Mouse (Mus musculus) ZHBTc4 (cell line): Measurements from ENCODE around the gene Calhm1.

Experiments used
- DNase-seq: peaks from one replicate; pipeline ENCODE4 v3.0.0-alpha.2; 2011; ENCODE audit warnings: low read depth, low spot score

Gene Calhm1

GRCm38 (mm10) chr19:47144154-47144553, at the start of gene Calhm1:
Gene Calhm1 (minus strand): TSS chr19:47144254.
- DNase-seq: no peak

DNA sequence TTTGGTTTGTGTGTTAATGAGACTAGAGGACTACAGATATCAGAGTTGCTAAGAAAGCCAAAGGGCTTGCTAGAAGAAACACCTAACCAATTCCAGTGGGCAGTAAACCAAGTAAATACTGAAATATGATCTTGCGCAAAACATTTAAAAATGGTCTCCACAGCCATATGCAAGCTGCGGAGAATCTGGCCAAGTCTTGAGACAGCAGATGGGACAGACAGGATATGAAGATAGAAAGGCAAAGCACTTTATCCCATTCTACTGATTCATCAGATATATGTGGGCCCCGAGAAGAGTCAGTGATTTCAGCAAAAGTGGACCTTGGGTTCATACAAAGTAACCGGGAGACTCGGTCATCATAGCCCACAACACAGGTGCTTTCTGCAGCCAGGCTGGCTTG, 48.1 kb upstream of the Calhm1 start:
- no peak for DNase-seq

GRCm38 (mm10) chr19:47188515-47189128, 44.6 kb upstream of the Calhm1 start:
- no peak for DNase-seq

DNA sequence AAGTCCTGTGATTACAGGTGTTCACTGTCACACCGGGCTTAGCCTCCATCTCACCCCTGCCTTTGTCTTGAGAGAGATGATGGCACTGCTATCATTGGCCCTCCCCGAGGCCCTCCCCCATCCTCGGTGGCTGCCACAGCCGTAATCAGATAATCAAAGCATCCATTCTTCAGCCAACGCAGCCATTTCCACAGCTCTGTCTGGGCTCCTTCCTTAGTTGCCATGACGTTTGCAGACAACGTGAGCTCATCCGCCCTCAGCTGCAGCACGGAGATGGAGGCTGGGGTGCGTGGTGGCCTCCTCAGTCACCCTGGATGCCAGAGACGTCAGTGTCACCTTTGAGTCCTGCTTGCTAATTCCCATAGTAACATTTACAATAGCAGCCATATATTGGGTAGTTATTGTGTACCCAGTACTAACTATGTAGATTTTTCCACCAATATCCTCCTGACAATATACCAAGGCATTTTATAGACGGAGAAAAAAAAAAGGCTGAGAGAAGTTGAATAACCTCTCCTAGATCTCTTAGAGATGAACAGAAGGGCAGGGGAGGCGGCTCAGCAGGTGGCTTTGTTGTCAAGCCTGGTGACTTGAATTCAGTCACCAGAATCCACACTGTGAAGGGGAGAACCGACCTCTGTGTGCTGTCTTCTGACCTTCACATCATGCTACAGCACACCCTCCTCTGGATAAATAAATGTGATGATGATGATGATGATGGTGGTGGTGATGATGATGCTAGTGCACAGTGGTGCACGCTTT, 42.6 kb upstream of the Calhm1 start:
- peak; percentile 30 for DNase-seq

GRCm38 (mm10) chr19:47184736-47185135, 40.7 kb upstream of the Calhm1 start:
- DNase-seq: no peak

DNA sequence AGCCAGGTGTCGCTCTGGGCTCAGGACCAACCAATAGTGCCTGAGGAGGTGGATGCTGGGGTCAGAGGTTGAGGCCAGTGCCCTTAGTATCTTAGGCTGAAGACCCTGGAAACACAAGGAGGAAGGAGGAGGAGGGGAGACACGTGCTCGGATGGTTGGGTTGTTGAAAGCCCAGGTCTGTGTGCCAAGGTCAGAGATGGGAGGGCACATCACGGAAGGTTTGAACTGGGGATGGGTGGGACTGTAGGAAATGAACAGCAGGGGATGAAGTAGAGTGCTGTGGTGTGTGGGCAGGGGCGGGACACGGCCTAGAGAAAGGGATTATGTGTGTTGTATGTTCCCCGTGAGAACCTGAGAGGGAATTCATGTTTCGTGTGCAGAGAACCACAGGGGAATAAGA, 40.2 kb upstream of the Calhm1 start:
- peak; percentile 52 for DNase-seq

- no peak for DNase-seq
These were observed 36.0 kb upstream of the Calhm1 start for GRCm38 (mm10) chr19:47180011-47180410.

GRCm38 (mm10) chr19:47179272-47179809, 35.3 kb upstream of the Calhm1 start:
- DNase-seq: peak; percentile 77

GRCm38 (mm10) chr19:47178431-47179271, 34.6 kb upstream of the Calhm1 start, which contains the start of gene Neurl1a:
Gene Neurl1a (plus strand): TSS chr19:47178820.
- peak; percentile 97 for DNase-seq

- peak; percentile 91 for DNase-seq
These were observed 33.9 kb upstream of the Calhm1 start for GRCm38 (mm10) chr19:47178001-47178400.

GRCm38 (mm10) chr19:47176916-47177505, 33.0 kb upstream of the Calhm1 start:
- no peak for DNase-seq

GRCm38 (mm10) chr19:47175472-47175871, 31.4 kb upstream of the Calhm1 start:
- no peak for DNase-seq

DNA sequence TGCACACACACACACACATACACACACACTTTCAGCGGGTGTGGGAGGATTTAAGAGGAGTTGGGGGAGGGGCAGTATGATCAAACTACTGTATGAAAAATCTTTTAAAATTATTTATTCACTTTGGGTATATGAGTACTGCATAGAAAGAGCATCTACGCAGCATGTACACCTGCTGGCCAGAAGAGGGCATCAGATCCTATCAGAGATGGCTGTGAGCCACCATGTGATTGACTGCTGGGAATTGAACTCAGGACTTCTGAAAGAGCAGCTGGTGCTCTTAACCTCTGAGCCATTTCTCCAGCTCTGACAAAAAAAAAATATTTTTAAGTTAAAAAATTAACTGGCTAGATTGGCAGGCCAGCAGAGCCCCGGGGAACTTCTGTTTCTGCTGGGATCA, 30.5 kb upstream of the Calhm1 start:
- DNase-seq: peak; percentile 60

GRCm38 (mm10) chr19:47168793-47169412, 24.8 kb upstream of the Calhm1 start:
- peak; percentile 89 for DNase-seq

DNA sequence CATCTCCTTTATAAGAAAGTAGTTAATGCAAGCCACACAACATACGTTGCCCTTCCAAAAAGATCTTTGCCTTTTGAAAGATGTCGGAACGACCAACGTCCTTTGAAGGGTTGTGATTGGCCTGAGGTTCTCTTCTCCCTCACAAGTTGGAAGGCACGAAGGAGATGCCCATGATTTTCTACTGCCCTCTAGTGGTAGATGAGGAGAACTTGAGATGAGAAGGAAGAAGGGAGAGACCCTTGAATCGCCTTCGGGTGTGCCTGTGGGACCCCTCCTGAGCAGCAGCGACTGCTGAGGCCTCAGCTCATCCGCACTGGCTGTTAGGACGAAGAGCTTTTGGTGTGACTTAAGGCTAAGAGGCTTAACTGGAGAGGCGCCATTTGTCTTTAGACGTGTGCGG, 24.2 kb upstream of the Calhm1 start:
- DNase-seq: peak; percentile 87

DNA sequence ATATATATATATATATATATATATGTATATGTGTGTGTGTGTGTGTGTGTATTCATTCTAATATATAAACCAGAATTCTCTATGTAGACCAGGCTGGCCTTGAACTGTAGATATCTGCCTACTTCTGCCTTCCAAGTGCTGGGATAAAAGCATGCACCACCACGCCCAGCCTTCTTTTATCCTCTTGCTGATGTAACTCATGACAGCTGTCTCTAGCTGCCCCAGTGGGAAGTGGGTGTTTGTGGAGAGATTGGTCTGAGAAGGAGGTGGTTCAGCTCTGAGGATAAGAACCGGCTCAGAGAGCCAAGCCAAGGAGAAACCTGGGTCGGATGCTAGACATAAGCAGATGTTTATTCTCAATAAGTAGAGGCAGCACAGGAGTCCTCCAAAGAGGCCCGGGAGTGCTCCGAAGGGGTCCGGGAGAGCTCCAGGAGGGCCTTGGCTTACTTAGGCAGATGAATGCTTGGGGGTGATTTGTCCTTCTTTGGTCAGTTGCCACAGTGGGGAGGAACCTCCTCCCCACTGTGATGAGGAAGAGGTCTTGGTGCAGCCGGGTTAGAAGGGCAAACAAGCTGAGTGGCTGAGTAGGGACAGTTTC, 23.7 kb upstream of the Calhm1 start:
- DNase-seq: no peak

GRCm38 (mm10) chr19:47166758-47167157, 22.7 kb upstream of the Calhm1 start:
- DNase-seq: no peak

DNA sequence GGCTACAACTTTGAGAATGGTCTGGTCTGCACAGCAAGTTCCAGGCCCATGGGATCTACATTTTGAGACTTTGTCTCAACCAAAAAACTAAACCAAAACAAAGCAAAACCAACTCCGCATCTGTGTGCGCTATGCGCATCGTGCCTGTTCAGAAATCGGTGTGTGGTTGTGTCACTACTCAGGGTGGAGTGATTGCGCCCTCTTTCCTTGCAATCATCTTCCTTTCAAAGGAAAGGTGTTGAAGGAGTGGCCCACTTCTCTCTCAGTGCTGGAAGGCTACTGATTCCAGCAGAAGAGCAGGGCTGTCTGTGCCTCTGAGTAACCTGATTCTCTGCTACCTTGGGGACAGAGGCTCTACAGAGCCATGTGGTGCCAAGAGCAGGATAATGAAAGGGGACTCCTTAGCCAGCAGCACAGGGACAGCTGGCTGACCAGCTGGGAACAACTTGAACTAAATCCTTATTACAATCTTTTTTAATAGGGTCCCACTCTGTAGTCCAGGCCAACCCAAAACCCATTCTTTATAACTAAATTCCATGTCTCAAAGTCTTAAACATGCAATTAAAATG, 19.2 kb upstream of the Calhm1 start:
- DNase-seq: peak; percentile 73

- no peak for DNase-seq
These were observed 17.6 kb upstream of the Calhm1 start for GRCm38 (mm10) chr19:47161669-47162068.

DNA sequence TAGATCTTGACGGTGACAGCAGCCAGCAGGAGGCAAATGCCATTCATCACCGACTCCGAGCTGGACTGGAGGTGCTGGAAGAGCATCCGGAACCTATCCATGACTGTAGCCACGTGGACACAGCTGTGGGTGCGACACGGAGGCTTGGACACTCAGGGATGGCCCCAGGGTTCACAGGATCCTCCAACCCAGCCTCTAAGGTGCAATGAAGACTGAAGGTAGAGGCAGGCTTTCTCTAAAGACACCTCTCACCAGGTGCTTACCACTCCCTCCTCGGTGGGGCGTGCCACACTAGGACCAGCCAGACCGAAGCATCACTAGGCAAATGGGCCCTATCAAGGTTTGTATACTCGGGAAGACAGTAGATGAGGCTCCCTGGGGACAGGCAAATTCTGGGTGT, 13.6 kb upstream of the Calhm1 start, which contains the start of gene Calhm3:
TSS of gene Calhm3 (minus strand) at position 101 of the 400 bp plus-strand sequence.
- peak; percentile 51 for DNase-seq
